Mouse (Mus musculus) limb, embryonic 10.5 days (tissue): Measurements from ENCODE around the gene Pde11a. TPM values are rescaled to one million over a fixed set of nuclear protein-coding genes. Genes with fewer than 3 reads are reported as not detected.

Experiments used
- DNase-seq: peaks from one replicate; pipeline ENCODE4 v3.0.0-alpha.2; 2017; ENCODE audit warnings: low spot score
- H3K27ac ChIP-seq: fragments of 300-500 bp; sonication (generic); 2 replicates; pipeline ENCODE4 v1.5.1; 2016; ENCODE audit warnings: mild to moderate bottlenecking
- H3K27me3 ChIP-seq: fragments of 300-500 bp; sonication (generic); 2 replicates; pipeline ENCODE4 v1.6.1; 2016; ENCODE audit warnings: low read depth, mild to moderate bottlenecking; ENCODE audit not compliant: poor library complexity, severe bottlenecking
- H3K36me3 ChIP-seq: fragments of 300-500 bp; sonication (generic); 2 replicates; pipeline ENCODE4 v1.6.1; 2016; ENCODE audit warnings: mild to moderate bottlenecking, moderate library complexity
- H3K4me1 ChIP-seq: fragments of 300-500 bp; sonication (generic); 2 replicates; pipeline ENCODE4 v1.6.1; 2016
- H3K4me3 ChIP-seq: fragments of 300-500 bp; sonication (generic); 2 replicates; pipeline ENCODE4 v1.5.1; 2016; ENCODE audit warnings: mild to moderate bottlenecking, moderate library complexity
- H3K9me3 ChIP-seq: fragments of 300-500 bp; sonication (generic); replicated peaks from 2 replicates; pipeline ENCODE4 v1.6.1; 2016; ENCODE audit warnings: mild to moderate bottlenecking
- WGBS: fragments of 180-500 bp; shearing (Covaris S2); methylation state at CpG from one replicate; pipeline ENCODE4 v1.1.7; 2016; 5-methylcytosine and 5-hydroxymethylcytosine counted together
- polyA plus RNA-seq: library from polyadenylated mRNA; unstranded; fragments of >200 nt; fragmentation: Nextera tagmentation; extraction: Ambion mirVana; gene quantifications from 2 replicates; pipeline ENCODE4 v1.2.1, GENCODE M21; 2016

Pde11a gene
- polyA plus RNA-seq, 1 experiment from 2014 or later: 0.25 TPM

DNA sequence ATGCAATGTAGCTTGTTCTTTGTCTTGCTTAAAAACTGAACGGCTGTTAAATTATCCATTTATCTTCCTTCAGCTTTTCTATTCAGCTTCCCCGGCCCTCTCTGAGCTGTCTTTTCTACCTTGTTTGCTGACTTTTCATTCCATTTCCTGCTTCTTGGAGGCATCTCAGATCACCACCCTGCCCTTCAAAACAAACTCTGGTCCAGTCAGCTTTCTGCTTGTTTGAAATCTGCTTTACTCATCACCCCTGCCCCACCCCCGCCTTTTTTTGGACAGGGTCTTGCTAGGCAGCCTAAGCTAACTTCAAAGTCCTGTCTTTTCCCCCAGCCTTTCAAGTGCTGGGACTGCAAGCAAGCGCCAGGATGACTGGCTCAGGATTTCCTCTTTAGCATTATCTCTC is 332.4 kb downstream of the Pde11a start:
- no peak for DNase-seq
- Histone ChIP-seq H3K36me3 (no peaks in the 10 kb centered on the region), H3K27ac (no peak overlapping the region), H3K4me1 (peaks cover 26% of the 10 kb centered on the region), H3K9me3 (no peaks in the 10 kb centered on the region), H3K27me3 (0 out of 2 replicates have a peak, but pooled peaks cover 3% of the 10 kb centered on the region), H3K4me3 (no peak overlapping the region)
- 6% methylated on average over 4 of the region's 4 CpGs for WGBS

DNA sequence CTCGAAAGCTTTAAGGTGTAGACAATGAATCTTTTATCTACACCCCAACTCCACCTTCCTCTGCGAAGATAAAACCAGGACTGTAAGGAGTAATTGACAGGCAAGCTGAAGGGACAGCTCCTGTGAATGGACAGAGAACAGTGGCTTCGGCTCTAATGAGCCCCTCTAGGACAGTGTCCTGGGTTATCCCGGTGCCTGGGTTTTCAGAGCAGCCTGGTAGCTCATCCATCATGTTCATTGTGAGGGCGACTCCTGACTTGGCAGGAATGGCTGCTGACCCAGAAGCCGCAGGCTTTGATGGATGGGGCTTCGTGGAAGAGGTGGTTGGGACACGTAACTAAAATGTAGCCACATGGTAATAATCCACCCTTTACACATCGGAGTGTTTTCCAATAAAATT is 335.7 kb downstream of the Pde11a start:
- H3K4me1 ChIP-seq: peaks cover 42% of the 10 kb centered on the region
- 29% methylated on average over 9 of the region's 9 CpGs for WGBS
- H3K27ac ChIP-seq: no peak overlapping the region
- DNase-seq: no peak
- no peaks in the 10 kb centered on the region for H3K9me3 ChIP-seq
- H3K36me3 ChIP-seq: no peaks in the 10 kb centered on the region
- H3K27me3 ChIP-seq: 0 out of 2 replicates have a peak, but pooled peaks cover 12% of the 10 kb centered on the region
- no peak overlapping the region for H3K4me3 ChIP-seq

DNA sequence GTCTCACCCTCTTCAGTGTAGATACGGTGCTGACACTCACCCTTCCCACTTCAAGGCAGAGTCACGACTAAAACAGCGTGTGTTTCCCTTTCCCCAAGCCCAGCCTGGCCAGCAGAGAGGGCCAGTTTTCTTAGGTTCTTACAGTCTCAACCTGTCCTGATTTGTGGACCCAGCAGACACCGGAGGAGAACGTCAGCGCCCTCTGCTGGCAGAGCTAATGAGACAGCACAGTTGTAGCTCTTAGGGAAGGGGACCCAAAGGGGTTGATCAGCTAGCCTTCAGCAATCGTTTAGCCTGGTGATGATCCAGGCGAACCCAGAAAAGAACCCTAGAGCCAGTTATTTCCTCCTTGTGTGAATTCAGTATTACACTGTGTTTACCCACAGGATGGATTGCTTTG is 337.2 kb downstream of the Pde11a start:
- no peak overlapping the region for H3K27ac ChIP-seq
- no peaks in the 10 kb centered on the region for H3K9me3 ChIP-seq
- H3K4me3 ChIP-seq: no peak overlapping the region
- 0 out of 2 replicates have a peak, but pooled peaks cover 16% of the 10 kb centered on the region for H3K27me3 ChIP-seq
- WGBS: 42% methylated on average over 8 of the region's 8 CpGs
- H3K36me3 ChIP-seq: no peaks in the 10 kb centered on the region
- peak; percentile 74 for DNase-seq
- H3K4me1 ChIP-seq: peaks cover 43% of the 10 kb centered on the region

DNA sequence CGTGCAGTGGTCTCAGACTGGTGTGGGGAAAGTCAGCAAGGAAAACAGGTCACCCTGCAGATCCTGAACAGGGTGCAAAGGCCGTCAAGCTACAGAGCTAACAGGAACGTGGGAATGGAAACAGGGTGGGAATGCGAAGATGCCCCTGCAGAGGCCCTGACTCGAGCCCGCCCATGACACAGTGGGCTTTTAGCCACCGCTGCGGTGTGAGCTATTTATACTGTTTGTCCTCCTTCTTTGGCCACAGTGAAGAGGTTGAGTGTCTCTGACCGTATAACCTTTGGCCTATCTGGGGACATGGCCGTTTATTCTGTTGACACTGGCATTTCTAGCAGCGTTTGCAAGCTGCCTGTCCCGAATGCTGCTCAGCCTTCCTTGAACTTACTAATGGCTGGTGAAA is 338.9 kb downstream of the Pde11a start:
- peaks cover 36% of the 10 kb centered on the region for H3K4me1 ChIP-seq
- H3K9me3 ChIP-seq: no peaks in the 10 kb centered on the region
- WGBS: 27% methylated on average over 12 of the region's 12 CpGs
- 0 out of 2 replicates have a peak, but pooled peaks cover 16% of the 10 kb centered on the region for H3K27me3 ChIP-seq
- no peak for DNase-seq
- H3K36me3 ChIP-seq: no peaks in the 10 kb centered on the region
- 0 out of 2 replicates have a peak overlapping the region, but pooled peaks have one; percentile 12 for H3K27ac ChIP-seq
- H3K4me3 ChIP-seq: no peak overlapping the region

DNA sequence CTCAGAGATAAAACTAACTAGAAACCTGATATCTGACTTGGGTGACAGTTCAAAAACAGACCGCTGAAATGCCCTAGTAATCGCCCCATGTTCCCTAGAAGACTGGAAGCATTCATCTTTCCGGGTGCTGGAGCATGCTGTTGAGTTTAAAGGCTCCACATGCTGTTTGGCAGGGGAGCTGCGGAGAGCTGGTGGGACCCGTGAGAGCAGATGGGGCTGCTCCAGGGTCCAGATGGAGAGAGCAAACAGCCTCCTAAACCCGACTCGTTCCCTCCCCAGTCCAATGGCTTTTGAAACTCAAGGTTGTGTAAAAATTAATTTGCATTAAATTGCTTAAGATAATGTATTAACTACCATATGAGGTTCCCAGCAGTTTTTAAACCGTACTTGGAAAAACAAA is 339.9 kb downstream of the Pde11a start:
- Histone ChIP-seq H3K4me1 (peaks cover 41% of the 10 kb centered on the region), H3K4me3 (no peak overlapping the region), H3K27ac (0 out of 2 replicates have a peak overlapping the region, but pooled peaks have one; percentile 2), H3K27me3 (0 out of 2 replicates have a peak, but pooled peaks cover 14% of the 10 kb centered on the region), H3K9me3 (no peaks in the 10 kb centered on the region), H3K36me3 (no peaks in the 10 kb centered on the region)
- DNase-seq: no peak
- 29% methylated on average over 8 of the region's 8 CpGs for WGBS

- no peak overlapping the region for H3K4me3 ChIP-seq
- DNase-seq: no peak
- 33% methylated on average over 12 of the region's 12 CpGs for WGBS
- H3K4me1 ChIP-seq: peaks cover 36% of the 10 kb centered on the region
- no peaks in the 10 kb centered on the region for H3K9me3 ChIP-seq
- H3K27ac ChIP-seq: peak overlapping the region; percentile 4; the same call in 1 of the 2 replicates
- H3K36me3 ChIP-seq: no peaks in the 10 kb centered on the region
- H3K27me3 ChIP-seq: 0 out of 2 replicates have a peak, but pooled peaks cover 12% of the 10 kb centered on the region
Measured at GRCm38 (mm10) chr2:75997726-75998125, 340.8 kb downstream of the Pde11a start.

DNA sequence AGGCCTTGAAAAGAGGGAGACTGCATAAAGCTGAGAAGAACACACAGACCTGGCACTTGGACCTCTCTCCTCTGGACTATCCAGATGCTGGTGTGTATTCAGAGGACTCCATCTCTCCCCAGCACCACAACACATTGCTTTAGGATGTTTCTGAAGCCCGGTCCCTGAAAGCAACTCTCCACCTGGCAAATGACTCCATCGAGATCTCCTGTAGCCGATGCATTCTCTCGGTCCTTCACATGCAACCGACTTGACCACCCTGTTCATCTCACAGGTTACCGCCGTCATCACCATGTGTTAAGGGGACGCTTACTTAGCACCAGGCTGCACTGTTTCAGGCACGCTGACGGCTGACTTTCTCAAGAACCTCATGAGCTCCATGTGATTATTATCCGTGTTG is 343.7 kb downstream of the Pde11a start:
- DNase-seq: no peak
- Histone ChIP-seq H3K9me3 (no peaks in the 10 kb centered on the region), H3K4me3 (no peak overlapping the region), H3K27ac (no peak overlapping the region), H3K36me3 (no peaks in the 10 kb centered on the region), H3K4me1 (peaks cover 54% of the 10 kb centered on the region), H3K27me3 (0 out of 2 replicates have a peak, but pooled peaks cover 9% of the 10 kb centered on the region)
- 95% methylated on average over 11 of the region's 11 CpGs for WGBS

DNA sequence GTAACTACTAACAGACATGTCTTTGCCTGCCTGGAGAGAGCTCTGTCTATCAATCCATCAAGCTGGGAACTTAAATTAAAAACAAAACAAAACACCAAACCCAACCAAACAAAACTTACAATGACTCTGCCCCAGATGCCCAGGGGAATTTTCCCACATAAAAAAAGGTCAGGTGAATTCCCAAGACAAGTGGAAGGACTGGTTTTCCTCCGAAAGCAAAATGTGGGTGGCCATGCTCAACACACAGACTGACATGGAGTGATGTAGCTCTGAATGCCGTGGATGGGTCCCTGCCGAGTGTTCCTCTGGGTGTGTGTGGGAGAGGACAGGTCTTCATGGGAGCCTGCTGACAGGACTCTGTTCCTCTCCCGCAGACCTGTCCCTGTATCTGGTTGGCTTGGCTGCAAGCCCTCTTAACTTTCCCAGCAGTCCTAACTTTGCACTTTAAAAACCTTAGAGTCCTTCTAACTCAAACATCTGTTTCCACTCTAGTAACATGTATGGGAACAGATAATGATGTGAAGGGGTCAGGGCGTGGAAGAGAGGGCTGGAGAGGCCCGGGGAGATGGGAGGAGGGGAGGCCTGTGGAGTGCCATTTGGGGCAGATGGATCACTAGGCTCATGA is 346.9 kb downstream of the Pde11a start:
- Histone ChIP-seq H3K4me1 (peaks cover 67% of the 10 kb centered on the region), H3K4me3 (no peak overlapping the region), H3K36me3 (no peaks in the 10 kb centered on the region), H3K9me3 (no peaks in the 10 kb centered on the region), H3K27me3 (no peaks in the 10 kb centered on the region), H3K27ac (peak overlapping the region; percentile 76)
- WGBS: 15% methylated on average over 6 of the region's 6 CpGs
- DNase-seq: no peak

DNA sequence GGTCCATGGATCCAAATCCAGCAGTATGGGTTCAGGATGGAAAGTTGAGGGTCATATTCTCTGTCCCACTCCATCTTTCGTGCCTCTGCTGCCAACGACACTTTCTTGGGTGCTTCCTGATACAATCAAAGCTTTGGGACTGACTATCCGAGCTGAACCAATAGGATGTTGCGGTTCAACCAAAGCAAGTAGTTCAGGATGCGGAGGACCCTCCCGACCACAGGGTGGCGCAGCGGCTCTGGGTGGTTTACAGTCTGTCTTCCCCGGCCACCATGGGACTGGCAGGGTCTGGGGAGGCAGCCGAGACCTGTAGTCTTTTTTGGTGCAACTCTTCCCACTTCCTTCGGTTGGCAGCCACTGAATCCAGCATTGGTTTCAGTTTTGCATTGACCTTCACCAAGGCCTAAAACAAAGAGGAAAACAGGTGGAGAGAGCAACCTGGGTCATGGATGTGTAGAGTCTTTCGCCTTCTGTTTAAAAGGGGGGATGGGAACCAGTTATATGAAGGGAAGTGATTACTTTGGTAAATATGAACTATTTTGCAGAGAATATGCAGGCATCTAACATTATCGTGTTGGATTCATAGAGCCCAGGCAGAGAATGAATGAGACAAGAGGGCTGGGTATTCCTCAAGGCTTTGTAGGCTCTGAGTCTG is 347.6 kb downstream of the Pde11a start:
- 37% methylated on average over 13 of the region's 13 CpGs for WGBS
- Histone ChIP-seq H3K27me3 (no peaks in the 10 kb centered on the region), H3K9me3 (no peaks in the 10 kb centered on the region), H3K4me3 (no peak overlapping the region), H3K4me1 (peaks cover 72% of the 10 kb centered on the region), H3K27ac (peak overlapping the region; percentile 76), H3K36me3 (no peaks in the 10 kb centered on the region)
- peak; percentile 86 for DNase-seq

- peaks cover 83% of the 10 kb centered on the region for H3K4me1 ChIP-seq
- no peaks in the 10 kb centered on the region for H3K27me3 ChIP-seq
- no peaks in the 10 kb centered on the region for H3K36me3 ChIP-seq
- no peak for DNase-seq
- 69% methylated on average over 4 of the region's 4 CpGs for WGBS
- H3K4me3 ChIP-seq: no peak overlapping the region
- no peaks in the 10 kb centered on the region for H3K9me3 ChIP-seq
- peak overlapping the region; percentile 76 for H3K27ac ChIP-seq
Measured at GRCm38 (mm10) chr2:75989694-75990093, 348.9 kb downstream of the Pde11a start.

DNA sequence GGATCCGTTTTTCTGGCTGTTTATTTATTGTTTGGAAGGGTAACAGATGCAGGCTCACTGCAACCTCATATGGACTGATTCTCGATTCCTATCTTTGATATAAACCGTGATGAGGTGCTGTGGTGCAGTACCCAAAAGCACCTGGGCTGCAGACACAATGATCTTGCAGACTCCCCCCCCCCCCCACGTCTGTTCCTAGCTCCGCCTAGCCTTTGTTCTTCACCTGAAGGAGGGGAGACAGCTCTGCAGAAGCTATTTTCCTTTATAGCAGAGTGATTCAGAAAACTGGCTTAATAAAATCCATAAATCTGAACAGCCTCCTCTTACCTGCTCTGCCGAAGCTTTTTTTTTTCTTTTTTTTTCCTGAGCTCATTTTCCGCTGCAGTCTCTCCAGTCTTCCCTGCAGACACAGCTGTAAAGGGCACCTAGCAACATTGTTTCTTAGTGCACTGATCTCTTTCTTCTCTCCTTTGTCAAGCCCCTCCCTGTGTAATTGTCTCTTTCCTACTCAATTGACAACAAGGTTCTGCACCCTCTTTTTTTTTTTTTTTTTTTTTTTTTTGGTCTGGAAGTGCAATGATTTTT is 349.7 kb downstream of the Pde11a start:
- Histone ChIP-seq H3K4me1 (peaks cover 81% of the 10 kb centered on the region), H3K27ac (peak overlapping the region; percentile 76), H3K9me3 (no peaks in the 10 kb centered on the region), H3K4me3 (no peak overlapping the region), H3K36me3 (no peaks in the 10 kb centered on the region), H3K27me3 (no peaks in the 10 kb centered on the region)
- WGBS: 44% methylated on average over 7 of the region's 7 CpGs
- DNase-seq: no peak

- H3K36me3 ChIP-seq: no peaks in the 10 kb centered on the region
- H3K27ac ChIP-seq: peak overlapping the region; percentile 76
- 39% methylated on average over 4 of the region's 4 CpGs for WGBS
- no peak for DNase-seq
- H3K4me1 ChIP-seq: peaks cover 78% of the 10 kb centered on the region
- no peak overlapping the region for H3K4me3 ChIP-seq
- H3K9me3 ChIP-seq: no peaks in the 10 kb centered on the region
- no peaks in the 10 kb centered on the region for H3K27me3 ChIP-seq
Measured at GRCm38 (mm10) chr2:75988378-75988777, 350.2 kb downstream of the Pde11a start.

DNA sequence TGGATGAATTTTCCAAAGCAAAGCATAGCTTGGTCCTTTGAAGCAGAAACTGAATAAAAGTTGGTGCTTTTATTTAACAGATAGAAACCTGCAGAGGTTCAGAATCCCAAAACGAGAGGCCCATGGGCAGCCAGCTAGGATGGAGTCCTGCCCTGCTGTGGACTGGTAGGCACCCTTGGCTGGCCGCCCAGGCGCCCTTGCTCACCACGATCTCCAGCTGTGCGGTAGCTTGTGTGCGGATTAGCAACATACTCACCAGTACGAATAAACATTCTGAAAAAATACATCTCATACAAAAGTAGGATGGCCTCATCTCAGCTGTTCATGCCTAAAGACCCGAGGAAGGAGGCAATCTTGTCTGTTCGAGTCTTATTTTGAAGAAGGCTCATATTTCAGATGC is 350.8 kb downstream of the Pde11a start:
- H3K27me3 ChIP-seq: no peaks in the 10 kb centered on the region
- no peak overlapping the region for H3K4me3 ChIP-seq
- peaks cover 77% of the 10 kb centered on the region for H3K4me1 ChIP-seq
- WGBS: 76% methylated on average over 9 of the region's 9 CpGs
- DNase-seq: no peak
- H3K27ac ChIP-seq: peak overlapping the region; percentile 76; the same call in 1 of the 2 replicates
- no peaks in the 10 kb centered on the region for H3K36me3 ChIP-seq
- H3K9me3 ChIP-seq: no peaks in the 10 kb centered on the region
